Mouse (Mus musculus): ENCODE results near the gene Wipi1. TPM values are rescaled to one million over a fixed set of nuclear protein-coding genes. Genes with fewer than 3 reads are reported as not detected.

Gene Wipi1
- polyA plus RNA-seq, 1 experiment = 25.2 TPM

- Histone ChIP-seq H3K27ac (replicated peaks; ENCODE audit: low read depth, low read length) (no peak overlapping the region), H3K4me1 (ENCODE audit: control insufficient read depth, insufficient read depth, insufficient read length, low read length) (no peaks in the 10 kb centered on the region), H3K4me3 (ENCODE audit: insufficient read depth, low read depth, low read length) (no peak overlapping the region)
Measured at GRCm38 (mm10) chr11:109574604-109575003, 37.2 kb downstream of the Wipi1 start.

GRCm38 (mm10) chr11:109572051-109572450, 39.7 kb downstream of the Wipi1 start:
- no peak overlapping the region for H3K4me3 ChIP-seq (ENCODE audit: insufficient read depth, low read depth, low read length)
- H3K4me1 ChIP-seq (ENCODE audit: control insufficient read depth, insufficient read depth, insufficient read length, low read length) = no peaks in the 10 kb centered on the region

GRCm38 (mm10) chr11:109569809-109570208, 42.0 kb downstream of the Wipi1 start:
- no peak overlapping the region for H3K27ac ChIP-seq (replicated peaks; ENCODE audit: low read depth, low read length)
- H3K4me1 ChIP-seq (ENCODE audit: control insufficient read depth, insufficient read depth, insufficient read length, low read length) = no peaks in the 10 kb centered on the region
- no peak overlapping the region for H3K4me3 ChIP-seq (ENCODE audit: insufficient read depth, low read depth, low read length)

More at GRCm38 (mm10) chr11:109572051-109572450, 39.7 kb downstream of the Wipi1 start:
- no peak overlapping the region for H3K27ac ChIP-seq (replicated peaks; ENCODE audit: low read depth, low read length)

- no peak overlapping the region for H3K27ac ChIP-seq (replicated peaks; ENCODE audit: low read depth, low read length)
- no peaks in the 10 kb centered on the region for H3K4me1 ChIP-seq (ENCODE audit: control insufficient read depth, insufficient read depth, insufficient read length, low read length)
- H3K4me3 ChIP-seq (ENCODE audit: insufficient read depth, low read depth, low read length) = no peak overlapping the region
Measured at GRCm38 (mm10) chr11:109569007-109569618, 42.7 kb downstream of the Wipi1 start.

GRCm38 (mm10) chr11:109564466-109565214, 47.1 kb downstream of the Wipi1 start:
- no peak overlapping the region for H3K4me3 ChIP-seq (ENCODE audit: insufficient read depth, low read depth, low read length)
- no peak overlapping the region for H3K27ac ChIP-seq (replicated peaks; ENCODE audit: low read depth, low read length)
- H3K4me1 ChIP-seq (ENCODE audit: control insufficient read depth, insufficient read depth, insufficient read length, low read length) = no peaks in the 10 kb centered on the region

- Histone ChIP-seq H3K4me3 (ENCODE audit: insufficient read depth, low read depth, low read length) (no peak overlapping the region), H3K4me1 (ENCODE audit: control insufficient read depth, insufficient read depth, insufficient read length, low read length) (no peaks in the 10 kb centered on the region; the same call in 1 of the 2 replicates), H3K27ac (replicated peaks; ENCODE audit: low read depth, low read length) (no peak overlapping the region)
Measured at GRCm38 (mm10) chr11:109563708-109564107, 48.1 kb downstream of the Wipi1 start.

GRCm38 (mm10) chr11:109561445-109561844, 50.3 kb downstream of the Wipi1 start:
- no peak overlapping the region for H3K27ac ChIP-seq (replicated peaks; ENCODE audit: low read depth, low read length)
- no peak overlapping the region for H3K4me3 ChIP-seq (ENCODE audit: insufficient read depth, low read depth, low read length)
- peaks cover 2% of the 10 kb centered on the region; the same call in 1 of the 2 replicates for H3K4me1 ChIP-seq (ENCODE audit: control insufficient read depth, insufficient read depth, insufficient read length, low read length)

GRCm38 (mm10) chr11:109560793-109561257, 50.9 kb downstream of the Wipi1 start:
- Histone ChIP-seq H3K4me1 (ENCODE audit: control insufficient read depth, insufficient read depth, insufficient read length, low read length) (peaks cover 2% of the 10 kb centered on the region; the same call in 1 of the 2 replicates), H3K27ac (replicated peaks; ENCODE audit: low read depth, low read length) (no peak overlapping the region), H3K4me3 (ENCODE audit: insufficient read depth, low read depth, low read length) (no peak overlapping the region)

GRCm38 (mm10) chr11:109559241-109559640, 52.5 kb downstream of the Wipi1 start:
- H3K27ac ChIP-seq (replicated peaks; ENCODE audit: low read depth, low read length) = 0 out of 2 replicates have a peak overlapping the region, but pooled peaks have one; percentile 5
- peaks cover 2% of the 10 kb centered on the region; the same call in 1 of the 2 replicates for H3K4me1 ChIP-seq (ENCODE audit: control insufficient read depth, insufficient read depth, insufficient read length, low read length)
- no peak overlapping the region for H3K4me3 ChIP-seq (ENCODE audit: insufficient read depth, low read depth, low read length)

- Histone ChIP-seq H3K27ac (replicated peaks; ENCODE audit: low read depth, low read length) (no peak overlapping the region), H3K4me1 (ENCODE audit: control insufficient read depth, insufficient read depth, insufficient read length, low read length) (peaks cover 2% of the 10 kb centered on the region; the same call in 1 of the 2 replicates), H3K4me3 (ENCODE audit: insufficient read depth, low read depth, low read length) (no peak overlapping the region)
Measured at GRCm38 (mm10) chr11:109557419-109557818, 54.3 kb downstream of the Wipi1 start.

GRCm38 (mm10) chr11:109556130-109556529, 55.6 kb downstream of the Wipi1 start:
- Histone ChIP-seq H3K4me1 (ENCODE audit: control insufficient read depth, insufficient read depth, insufficient read length, low read length) (peaks cover 2% of the 10 kb centered on the region; the same call in 1 of the 2 replicates), H3K4me3 (ENCODE audit: insufficient read depth, low read depth, low read length) (no peak overlapping the region), H3K27ac (replicated peaks; ENCODE audit: low read depth, low read length) (no peak overlapping the region)

- H3K4me3 ChIP-seq (ENCODE audit: insufficient read depth, low read depth, low read length) = no peak overlapping the region
- no peak overlapping the region for H3K27ac ChIP-seq (replicated peaks; ENCODE audit: low read depth, low read length)
- peaks cover 2% of the 10 kb centered on the region; the same call in 1 of the 2 replicates for H3K4me1 ChIP-seq (ENCODE audit: control insufficient read depth, insufficient read depth, insufficient read length, low read length)
Measured at GRCm38 (mm10) chr11:109554443-109554842, 57.3 kb downstream of the Wipi1 start.

- H3K27ac ChIP-seq (replicated peaks; ENCODE audit: low read depth, low read length) = no peak overlapping the region
- H3K4me1 ChIP-seq (ENCODE audit: control insufficient read depth, insufficient read depth, insufficient read length, low read length) = peaks cover 2% of the 10 kb centered on the region; the same call in 1 of the 2 replicates
- H3K4me3 ChIP-seq (ENCODE audit: insufficient read depth, low read depth, low read length) = no peak overlapping the region
Measured at GRCm38 (mm10) chr11:109553921-109554320, 57.8 kb downstream of the Wipi1 start.

- no peaks in the 10 kb centered on the region for H3K4me1 ChIP-seq (ENCODE audit: control insufficient read depth, insufficient read depth, insufficient read length, low read length)
- no peak overlapping the region for H3K27ac ChIP-seq (replicated peaks; ENCODE audit: low read depth, low read length)
- no peak overlapping the region for H3K4me3 ChIP-seq (ENCODE audit: insufficient read depth, low read depth, low read length)
Measured at GRCm38 (mm10) chr11:109549599-109550290, 62.0 kb downstream of the Wipi1 start.

GRCm38 (mm10) chr11:109547652-109548051, 64.1 kb downstream of the Wipi1 start:
- Histone ChIP-seq H3K27ac (replicated peaks; ENCODE audit: low read depth, low read length) (no peak overlapping the region), H3K4me1 (ENCODE audit: control insufficient read depth, insufficient read depth, insufficient read length, low read length) (no peaks in the 10 kb centered on the region), H3K4me3 (ENCODE audit: insufficient read depth, low read depth, low read length) (no peak overlapping the region)

Measured in brown adipose tissue, adult 24 weeks (tissue).